Mouse (Mus musculus) erythroblast, embryonic 14.5 days (primary cell): ENCODE data around the gene Cit.

Experiments
- GATA1 ChIP-seq: IDR thresholded peaks from 2 replicates; pipeline ENCODE4 v1.6.1; 2012; ENCODE audit warnings: low read length, inconsistent platforms, mixed read lengths
- TAL1 ChIP-seq: IDR thresholded peaks from 3 replicates; pipeline ENCODE4 v1.6.1; 2012; ENCODE audit warnings: low read length, inconsistent platforms, mixed read lengths

GRCm38 (mm10) chr5:116018784-116019183 is 173.7 kb downstream of the Cit start:
- no peak for TF ChIP-seq TAL1
- no peak for TF ChIP-seq GATA1
